Mouse (Mus musculus): ENCODE measurements around the gene Arl10. TPM values are rescaled to one million over a fixed set of nuclear protein-coding genes. Genes with fewer than 3 reads are reported as not detected.

Arl10 gene
- polyA plus RNA-seq, 2 experiments: 22.1 to 33.4 TPM

GRCm38 (mm10) chr13:54607204-54607603 is 32.4 kb downstream of the Arl10 start:
- Histone ChIP-seq H3K27me3 (ENCODE audit: control insufficient read depth, insufficient read depth, low read length) (no peaks in the 10 kb centered on the region), H3K9ac (ENCODE audit: low read depth, low read length, severe bottlenecking) (no peak overlapping the region), H3K4me3 (replicated peaks; ENCODE audit: low read length) (no peak overlapping the region), H3K36me3 (ENCODE audit: control insufficient read depth, insufficient read depth, low read length) (0 out of 2 replicates have a peak, but pooled peaks cover 3% of the 10 kb centered on the region), H3K27ac (replicated peaks; ENCODE audit: low read depth, low read length) (no peak overlapping the region), H3K4me2 (replicated peaks; ENCODE audit: low read depth, low read length, severe bottlenecking) (no peak overlapping the region), H3K4me1 (ENCODE audit: control insufficient read depth, insufficient read depth, low read length) (peaks cover 14% of the 10 kb centered on the region; the same call in 1 of the 2 replicates), H3K9me3 (ENCODE audit: control insufficient read depth, low read length) (no peaks in the 10 kb centered on the region)
- no peak for DNase-seq (ENCODE audit: low spot score)
- WGBS: 65% methylated on average over 5 of the region's 5 CpGs
- ATAC-seq (ENCODE audit: low FRiP score, low read depth): no peak
- TF ChIP-seq POLR2A (IDR thresholded peaks at IDR 0.05; ENCODE audit: borderline replicate concordance, extremely low read depth, insufficient read depth, insufficient read length): no peak

GRCm38 (mm10) chr13:54608002-54608401 is 33.2 kb downstream of the Arl10 start:
- no peaks in the 10 kb centered on the region for H3K27me3 ChIP-seq (ENCODE audit: control insufficient read depth, insufficient read depth, low read length)
- WGBS: 74% methylated on average over 3 of the region's 3 CpGs
- no peak for ATAC-seq (ENCODE audit: low FRiP score, low read depth)

GRCm38 (mm10) chr13:54608666-54609065 is 33.9 kb downstream of the Arl10 start:
- ATAC-seq (ENCODE audit: low FRiP score, low read depth) (no peak), DNase-seq (ENCODE audit: low spot score) (no peak)
- Histone ChIP-seq H3K36me3 (ENCODE audit: control insufficient read depth, insufficient read depth, low read length) (no peaks in the 10 kb centered on the region), H3K9me3 (ENCODE audit: control insufficient read depth, low read length) (no peaks in the 10 kb centered on the region), H3K4me2 (replicated peaks; ENCODE audit: low read depth, low read length, severe bottlenecking) (no peak overlapping the region), H3K4me3 (replicated peaks; ENCODE audit: low read length) (no peak overlapping the region), H3K27me3 (ENCODE audit: control insufficient read depth, insufficient read depth, low read length) (no peaks in the 10 kb centered on the region), H3K4me1 (ENCODE audit: control insufficient read depth, insufficient read depth, low read length) (peaks cover 4% of the 10 kb centered on the region; the same call in 1 of the 2 replicates), H3K9ac (ENCODE audit: low read depth, low read length, severe bottlenecking) (no peak overlapping the region), H3K27ac (replicated peaks; ENCODE audit: low read depth, low read length) (no peak overlapping the region)
- no peak for TF ChIP-seq POLR2A (IDR thresholded peaks at IDR 0.05; ENCODE audit: borderline replicate concordance, extremely low read depth, insufficient read depth, insufficient read length)
- WGBS: 24% methylated on average over 8 of the region's 8 CpGs

More at GRCm38 (mm10) chr13:54608002-54608401, 33.2 kb downstream of the Arl10 start:
- no peak for TF ChIP-seq POLR2A (IDR thresholded peaks at IDR 0.05; ENCODE audit: borderline replicate concordance, extremely low read depth, insufficient read depth, insufficient read length)
- Histone ChIP-seq H3K9ac (ENCODE audit: low read depth, low read length, severe bottlenecking) (no peak overlapping the region), H3K9me3 (ENCODE audit: control insufficient read depth, low read length) (no peaks in the 10 kb centered on the region), H3K36me3 (ENCODE audit: control insufficient read depth, insufficient read depth, low read length) (0 out of 2 replicates have a peak, but pooled peaks cover 3% of the 10 kb centered on the region), H3K4me3 (replicated peaks; ENCODE audit: low read length) (no peak overlapping the region), H3K4me2 (replicated peaks; ENCODE audit: low read depth, low read length, severe bottlenecking) (no peak overlapping the region), H3K27ac (replicated peaks; ENCODE audit: low read depth, low read length) (no peak overlapping the region), H3K4me1 (ENCODE audit: control insufficient read depth, insufficient read depth, low read length) (peaks cover 11% of the 10 kb centered on the region; the same call in 1 of the 2 replicates)
- DNase-seq (ENCODE audit: low spot score): no peak

GRCm38 (mm10) chr13:54609301-54609700 is 34.5 kb downstream of the Arl10 start:
- no peak overlapping the region for H3K9ac ChIP-seq (ENCODE audit: low read depth, low read length, severe bottlenecking)
- DNase-seq (ENCODE audit: low spot score): no peak
- no peak overlapping the region for H3K4me2 ChIP-seq (replicated peaks; ENCODE audit: low read depth, low read length, severe bottlenecking)
- H3K9me3 ChIP-seq (ENCODE audit: control insufficient read depth, low read length): no peaks in the 10 kb centered on the region
- peaks cover 4% of the 10 kb centered on the region; the same call in 1 of the 2 replicates for H3K4me1 ChIP-seq (ENCODE audit: control insufficient read depth, insufficient read depth, low read length)
- WGBS: 19% methylated on average over 1 of the region's 1 CpGs
- no peaks in the 10 kb centered on the region for H3K36me3 ChIP-seq (ENCODE audit: control insufficient read depth, insufficient read depth, low read length)
- H3K27ac ChIP-seq (replicated peaks; ENCODE audit: low read depth, low read length): no peak overlapping the region
- no peak overlapping the region for H3K4me3 ChIP-seq (replicated peaks; ENCODE audit: low read length)
- no peak for TF ChIP-seq POLR2A (IDR thresholded peaks at IDR 0.05; ENCODE audit: borderline replicate concordance, extremely low read depth, insufficient read depth, insufficient read length)
- no peaks in the 10 kb centered on the region for H3K27me3 ChIP-seq (ENCODE audit: control insufficient read depth, insufficient read depth, low read length)
- ATAC-seq (ENCODE audit: low FRiP score, low read depth): no peak

GRCm38 (mm10) chr13:54610613-54610971 is 35.8 kb downstream of the Arl10 start:
- ATAC-seq (ENCODE audit: low FRiP score, low read depth): no peak
- Histone ChIP-seq H3K27me3 (ENCODE audit: control insufficient read depth, insufficient read depth, low read length) (no peaks in the 10 kb centered on the region), H3K4me3 (replicated peaks; ENCODE audit: low read length) (peak overlapping the region; percentile 52), H3K4me1 (ENCODE audit: control insufficient read depth, insufficient read depth, low read length) (peaks cover 4% of the 10 kb centered on the region; the same call in 1 of the 2 replicates), H3K9ac (ENCODE audit: low read depth, low read length, severe bottlenecking) (peak overlapping the region; percentile 60), H3K27ac (replicated peaks; ENCODE audit: low read depth, low read length) (no peak overlapping the region), H3K36me3 (ENCODE audit: control insufficient read depth, insufficient read depth, low read length) (no peaks in the 10 kb centered on the region), H3K9me3 (ENCODE audit: control insufficient read depth, low read length) (no peaks in the 10 kb centered on the region), H3K4me2 (replicated peaks; ENCODE audit: low read depth, low read length, severe bottlenecking) (peak overlapping the region; percentile 79)
- TF ChIP-seq POLR2A (IDR thresholded peaks at IDR 0.05; ENCODE audit: borderline replicate concordance, extremely low read depth, insufficient read depth, insufficient read length): no peak
- DNase-seq (ENCODE audit: low spot score): no peak
- 11% methylated on average over 13 of the region's 13 CpGs for WGBS
